Mouse (Mus musculus) layer of hippocampus, adult 18-20 months (tissue): ENCODE results near the gene Gm10100. TPM values are rescaled to one million over a fixed set of nuclear protein-coding genes. Genes with fewer than 3 reads are reported as not detected.
"Not testable (repeated sequence)": the region's sequence is repeated elsewhere in the genome, so short reads cannot be mapped to it uniquely, and the experiment has no call there.

ENCODE experiments used
- DNase-seq, 2 experiments: peaks; one replicate each; pipeline ENCODE4 v3.0.0; 2022; ENCODE audit warnings: low spot score in 2 of 2
- total RNA-seq, 2 experiments: library from RNA; stranded (reverse); gene quantifications; 2 replicates each; pipeline ENCODE4 v1.2.3; 2021

Gene Gm10100
- total RNA-seq, 2 experiments from 2014 or later = not detected

DNA sequence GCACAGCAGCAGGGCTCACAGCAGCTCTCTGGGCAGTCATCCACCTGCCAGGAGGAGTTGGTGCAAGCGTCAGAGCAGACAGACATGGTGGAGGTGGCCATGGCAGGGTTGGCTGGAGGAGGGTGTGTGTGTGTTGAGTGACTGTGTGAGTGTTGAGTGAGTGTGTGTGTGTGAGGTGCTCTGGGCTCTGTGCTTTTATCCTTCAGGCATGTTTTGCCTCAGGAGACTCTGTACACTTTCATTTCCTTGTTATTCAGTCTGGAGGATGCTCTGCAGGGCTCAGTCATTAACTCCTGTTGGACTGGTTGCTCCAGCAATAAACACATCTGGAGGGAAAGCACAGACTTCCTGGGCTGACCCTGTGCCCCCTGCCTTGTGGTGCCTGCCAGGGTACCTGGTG lies 25.0 kb downstream of the Gm10100 start, which contains the start of gene Gm9736:
Gene Gm9736, minus strand, starts transcription at position 101 of the 400 bp plus-strand sequence.
- not testable (repeated sequence) for DNase-seq

DNA sequence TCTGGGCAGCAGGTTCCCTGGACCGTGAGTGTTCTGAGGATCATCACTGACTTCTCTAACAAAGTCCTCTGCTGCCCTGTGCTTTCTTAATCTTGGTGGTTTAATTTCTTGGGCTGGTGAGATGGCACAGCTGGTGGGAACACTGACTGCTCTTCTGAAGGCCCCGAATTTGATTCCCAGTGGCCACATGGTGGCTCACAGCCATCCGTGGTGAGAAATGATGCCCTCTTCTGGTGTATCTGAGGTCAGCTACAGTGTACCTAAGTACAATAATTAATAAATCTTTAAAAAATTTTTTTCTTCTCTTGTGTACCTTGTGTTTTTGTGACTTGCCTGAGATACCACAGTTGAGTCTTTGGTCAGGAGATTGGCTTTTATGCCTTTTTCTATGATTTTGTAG lies 26.0 kb downstream of the Gm10100 start:
- DNase-seq = not testable (repeated sequence)

DNA sequence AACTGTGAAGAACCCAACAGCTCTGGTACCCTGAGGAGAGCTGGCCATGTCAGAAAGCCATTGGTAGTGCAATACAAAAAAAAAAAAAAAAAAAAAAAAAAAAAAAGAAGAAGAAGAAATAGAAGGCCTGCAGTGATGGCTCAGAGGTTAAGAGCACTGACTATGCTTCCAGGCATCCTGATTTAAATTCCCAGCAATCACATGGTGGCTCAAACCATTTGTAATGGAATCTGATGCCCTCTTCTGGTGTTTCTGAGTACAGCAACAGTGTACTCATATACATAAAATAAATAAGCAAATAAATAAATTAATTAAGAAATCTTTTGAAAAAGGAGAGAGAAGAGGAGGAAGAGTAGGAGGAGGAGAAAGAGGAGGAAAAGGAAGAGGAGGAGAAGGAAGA lies 27.2 kb downstream of the Gm10100 start:
- no peak for DNase-seq

DNA sequence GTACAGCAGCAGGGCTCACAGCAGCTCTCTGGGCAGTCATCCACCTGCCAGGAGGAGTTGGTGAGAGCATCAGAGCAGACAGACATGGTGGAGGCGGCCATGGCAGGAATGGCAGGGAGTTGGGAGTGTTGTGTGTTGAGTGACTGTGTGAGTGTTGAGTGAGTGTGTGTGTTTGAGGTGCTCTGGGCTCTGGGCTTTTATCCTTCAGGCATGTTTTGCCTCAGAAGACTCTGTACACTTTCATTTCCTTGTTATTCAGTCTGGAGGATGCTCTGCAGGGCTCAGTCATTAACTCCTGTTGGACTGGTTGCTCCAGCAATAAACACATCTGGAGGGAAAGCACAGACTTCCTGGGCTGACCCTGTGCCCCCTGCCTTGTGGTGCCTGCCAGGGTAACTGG lies 33.3 kb downstream of the Gm10100 start, which contains the start of gene Gm3233:
Gene Gm3233, minus strand, starts transcription at position 101 of the 400 bp plus-strand sequence.
- DNase-seq = not testable (repeated sequence)

- no peak for DNase-seq
These were observed 43.4 kb downstream of the Gm10100 start for GRCm38 (mm10) chr10:77769727-77770126.

DNA sequence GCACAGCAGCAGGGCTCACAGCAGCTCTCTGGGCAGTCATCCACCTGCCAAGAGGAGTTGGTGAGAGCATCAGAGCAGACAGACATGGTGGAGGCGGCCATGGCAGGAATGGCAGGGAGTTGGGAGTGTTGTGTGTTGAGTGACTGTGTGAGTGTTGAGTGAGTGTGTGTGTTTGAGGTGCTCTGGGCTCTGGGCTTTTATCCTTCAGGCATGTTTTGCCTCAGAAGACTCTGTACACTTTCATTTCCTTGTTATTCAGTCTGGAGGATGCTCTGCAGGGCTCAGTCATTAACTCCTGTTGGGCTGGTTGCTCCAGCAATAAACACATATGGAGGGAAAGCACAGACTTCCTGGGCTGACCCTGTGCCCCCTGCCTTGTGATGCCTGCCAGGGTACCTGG lies 44.9 kb downstream of the Gm10100 start, which contains the start of gene Gm3238:
Gene Gm3238, minus strand, starts transcription at position 101 of the 400 bp plus-strand sequence.
- not testable (repeated sequence) for DNase-seq

- not testable (repeated sequence) for DNase-seq
These were observed 45.9 kb downstream of the Gm10100 start for GRCm38 (mm10) chr10:77772142-77772541.

Other genes starting within 250 kb of the Gm10100 start
- 10 to 100 TPM; 37.6 to 40.5 TPM for gene Fam207a, start 210.7 kb upstream of the Gm10100 start, total RNA-seq
- 1 to 10 TPM; 3.6 to 4.5 TPM for gene Itgb2, start 196.2 kb upstream of the Gm10100 start, total RNA-seq
- 10 to 100 TPM; 69.2 to 78.2 TPM for gene Pttg1ip, start 144.8 kb upstream of the Gm10100 start, total RNA-seq
- gene Sumo3, start 120.4 kb upstream of the Gm10100 start, total RNA-seq = 100 to 1,000 TPM; 144 to 147 TPM
- gene Gm49325, start 120.3 kb upstream of the Gm10100 start, total RNA-seq = 10 to 100 TPM; 31.6 to 32.6 TPM
- 10 to 100 TPM; 84.7 to 86.9 TPM for gene Ube2g2, start 104.2 kb upstream of the Gm10100 start, total RNA-seq
- under 1 TPM in 1 of 2 experiments, not detected in 1; 0.20 TPM for gene Tspear, start 39.9 kb upstream of the Gm10100 start, total RNA-seq
- gene Gm19402, start 35.7 kb upstream of the Gm10100 start, total RNA-seq = not detected
- gene Gm9508, start 29.3 kb upstream of the Gm10100 start, total RNA-seq = not detected
- not detected for gene Gm10272, start 19.9 kb upstream of the Gm10100 start, total RNA-seq
- gene Gm10024, start 15.0 kb upstream of the Gm10100 start, total RNA-seq = not detected
- not detected for gene Gm10142, start 10.7 kb upstream of the Gm10100 start, total RNA-seq
- not detected for gene Krtap12-1, start 5.9 kb upstream of the Gm10100 start, total RNA-seq
- gene Gm18596, start 16.2 kb downstream of the Gm10100 start, total RNA-seq = not detected
- gene Gm9736, start 24.9 kb downstream of the Gm10100 start, total RNA-seq = not detected
- gene Gm3233, start 33.2 kb downstream of the Gm10100 start, total RNA-seq = not detected
- not detected for gene Gm3238, start 44.8 kb downstream of the Gm10100 start, total RNA-seq
- not detected for gene Gm7138, start 50.5 kb downstream of the Gm10100 start, total RNA-seq
- gene Gm3250, start 56.1 kb downstream of the Gm10100 start, total RNA-seq = not detected
- not detected for gene Gm7137, start 61.7 kb downstream of the Gm10100 start, total RNA-seq
- gene Gm9639, start 68.6 kb downstream of the Gm10100 start, total RNA-seq = not detected
- gene Gm19668, start 72.6 kb downstream of the Gm10100 start, total RNA-seq = not detected
- not detected for gene Gm9507, start 85.4 kb downstream of the Gm10100 start, total RNA-seq
- gene Gm2696, start 88.2 kb downstream of the Gm10100 start, total RNA-seq = not detected
- gene Krtap10-4, start 100.6 kb downstream of the Gm10100 start, total RNA-seq = not detected
- not detected for gene Krtap10-10, start 109.5 kb downstream of the Gm10100 start, total RNA-seq
- not detected for gene Gm36176, start 120.3 kb downstream of the Gm10100 start, total RNA-seq
- gene Gm10318, start 126.4 kb downstream of the Gm10100 start, total RNA-seq = not detected
- gene Gm3285, start 135.5 kb downstream of the Gm10100 start, total RNA-seq = not detected
- gene Lrrc3, start 176.1 kb downstream of the Gm10100 start, total RNA-seq = 1 to 10 TPM; 3.8 to 5.0 TPM
- gene Trpm2, start 244.1 kb downstream of the Gm10100 start, total RNA-seq = 10 to 100 TPM; 37.9 to 40.8 TPM